Mouse (Mus musculus) heart, embryonic 15.5 days (tissue): Measurements from ENCODE around the gene Fsd1. TPM values are rescaled to one million over a fixed set of nuclear protein-coding genes. Genes with fewer than 3 reads are reported as not detected.

Source experiments
- ATAC-seq: fragments of 200-750 bp; cut with Nextera tagmentation; replicated peaks from 2 replicates; pipeline ENCODE4 v1.8.0; 2017; ENCODE audit warnings: low read depth, moderate TSS enrichment; ENCODE audit not compliant: insufficient number of reproducible peaks, insufficient read depth, low FRiP score
- H3K27ac ChIP-seq: fragments of 300-500 bp; sonication (generic); 2 replicates; pipeline ENCODE4 v1.5.1; 2015; ENCODE audit warnings: mild to moderate bottlenecking, inconsistent platforms
- H3K27me3 ChIP-seq: fragments of 300-500 bp; sonication (generic); 2 replicates; pipeline ENCODE4 v1.6.1; 2015; ENCODE audit warnings: inconsistent platforms
- H3K36me3 ChIP-seq: fragments of 300-500 bp; sonication (generic); 2 replicates; pipeline ENCODE4 v1.6.1; 2015; ENCODE audit warnings: mild to moderate bottlenecking, inconsistent platforms
- H3K4me1 ChIP-seq: fragments of 300-500 bp; sonication (generic); replicated peaks from 2 replicates; pipeline ENCODE4 v1.6.1; 2015; ENCODE audit warnings: inconsistent platforms
- H3K4me2 ChIP-seq: fragments of 300-500 bp; sonication (generic); 2 replicates; pipeline ENCODE4 v1.6.1; 2015; ENCODE audit warnings: inconsistent platforms, mild to moderate bottlenecking, moderate library complexity
- H3K4me3 ChIP-seq: fragments of 300-500 bp; sonication (generic); 2 replicates; pipeline ENCODE4 v1.5.1; 2015; ENCODE audit warnings: mild to moderate bottlenecking, inconsistent platforms
- H3K9ac ChIP-seq: fragments of 300-500 bp; sonication (generic); 2 replicates; pipeline ENCODE4 v1.6.1; 2015; ENCODE audit warnings: mild to moderate bottlenecking, inconsistent platforms
- H3K9me3 ChIP-seq: fragments of 300-500 bp; sonication (generic); replicated peaks from 2 replicates; pipeline ENCODE4 v1.6.1; 2016; ENCODE audit warnings: inconsistent platforms
- WGBS: fragments of 180-500 bp; shearing (Covaris S2); methylation state at CpG from one replicate; pipeline ENCODE4 v1.1.7; 2015; ENCODE audit warnings: mixed read lengths; 5-methylcytosine and 5-hydroxymethylcytosine counted together
- polyA plus RNA-seq: library from polyadenylated mRNA; unstranded; fragments of >200 nt; fragmentation: Nextera tagmentation; extraction: Ambion mirVana; gene quantifications from 2 replicates; pipeline ENCODE4 v1.2.1, GENCODE M21; 2015

Gene Fsd1
- polyA plus RNA-seq, 1 experiment from 2014 or later = 2.6 TPM

DNA sequence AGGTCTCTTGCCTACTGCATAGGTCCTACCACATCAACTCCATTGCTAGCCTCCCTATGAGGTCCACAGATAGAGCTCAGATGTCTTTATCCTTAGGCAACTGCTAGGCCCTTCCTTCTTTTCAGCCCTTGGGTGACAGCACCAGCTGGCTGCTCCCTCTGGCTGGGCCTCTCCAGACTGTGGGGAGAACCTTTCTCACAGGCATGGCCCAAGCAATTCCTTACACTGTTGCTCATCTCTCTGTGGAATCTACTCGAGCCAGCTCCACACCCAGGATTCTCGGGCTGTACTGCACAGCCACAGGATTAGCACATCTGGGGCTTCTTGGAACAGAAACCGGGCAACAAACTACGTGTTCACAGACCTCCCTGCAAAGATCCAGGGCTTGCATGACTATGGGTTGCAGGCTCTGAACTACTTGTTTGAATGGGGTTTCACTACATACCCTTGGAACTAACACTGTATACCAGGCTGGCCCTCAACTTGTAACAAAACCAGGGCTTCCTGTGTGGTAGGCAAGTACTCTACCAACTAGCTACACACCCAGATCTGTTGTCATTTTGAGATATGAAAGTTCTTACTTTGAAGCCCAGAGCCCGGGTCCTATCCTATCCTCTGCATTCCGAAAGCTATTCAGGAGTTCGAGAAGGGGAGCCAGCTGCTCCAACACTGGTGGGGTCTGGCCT is 47.9 kb downstream of the Fsd1 start:
- WGBS = 79% methylated on average over 7 of the region's 7 CpGs
- Histone ChIP-seq H3K4me3 (no peak overlapping the region), H3K27ac (no peak overlapping the region), H3K4me2 (peak overlapping the region; percentile 69), H3K9me3 (no peaks in the 10 kb centered on the region), H3K27me3 (no peaks in the 10 kb centered on the region), H3K36me3 (peaks cover 13% of the 10 kb centered on the region; the same call in 1 of the 2 replicates), H3K4me1 (peaks cover 51% of the 10 kb centered on the region), H3K9ac (peak overlapping the region; percentile 96; the same call in 1 of the 2 replicates)
- no peak for ATAC-seq

DNA sequence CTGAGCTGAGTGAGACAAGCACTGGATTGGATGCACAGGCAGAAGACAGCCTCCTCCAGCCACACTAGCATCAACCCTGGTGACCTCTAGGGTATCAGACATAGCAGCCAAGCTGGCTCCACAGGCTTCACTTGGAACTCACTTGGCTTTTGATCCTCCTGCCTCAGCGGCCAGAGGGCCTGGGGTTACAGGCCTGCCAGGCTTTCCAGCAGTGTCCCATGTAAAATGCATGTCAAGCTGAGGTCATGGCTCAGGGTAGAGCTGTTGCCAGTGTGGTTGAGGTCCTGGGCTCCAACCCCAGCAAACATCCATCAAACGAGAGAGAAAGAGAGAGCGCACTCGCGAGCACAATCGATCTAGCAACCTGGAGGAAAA is 48.4 kb downstream of the Fsd1 start:
- H3K4me3 ChIP-seq = peak overlapping the region; percentile 95
- no peaks in the 10 kb centered on the region for H3K9me3 ChIP-seq
- peaks cover 51% of the 10 kb centered on the region for H3K4me1 ChIP-seq
- no peak overlapping the region; the same call in 1 of the 2 replicates for H3K27ac ChIP-seq
- no peaks in the 10 kb centered on the region for H3K27me3 ChIP-seq
- WGBS = 87% methylated on average over 6 of the region's 6 CpGs
- peaks cover 13% of the 10 kb centered on the region; the same call in 1 of the 2 replicates for H3K36me3 ChIP-seq
- ATAC-seq = no peak
- peak overlapping the region; percentile 69 for H3K4me2 ChIP-seq
- H3K9ac ChIP-seq = peak overlapping the region; percentile 96; the same call in 1 of the 2 replicates

DNA sequence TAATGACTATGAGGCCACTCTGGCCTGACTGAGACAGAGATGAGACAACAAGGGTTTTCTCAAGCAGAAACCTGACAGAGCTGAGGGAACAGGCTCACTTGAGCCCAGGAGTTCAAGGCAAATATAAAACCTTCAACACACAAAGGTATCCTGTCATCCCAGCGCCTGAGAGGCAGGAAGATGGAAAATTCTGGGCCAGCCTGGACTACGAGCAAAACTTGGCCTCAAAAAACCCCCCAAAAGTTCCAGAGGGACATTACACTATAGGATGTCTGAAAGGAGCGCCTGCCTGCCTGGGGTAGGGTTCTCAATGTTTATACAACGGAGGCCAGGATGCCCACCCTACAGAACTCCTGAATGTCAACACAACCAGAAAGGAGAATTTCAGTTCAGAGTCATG is 48.9 kb downstream of the Fsd1 start:
- Histone ChIP-seq H3K4me2 (peak overlapping the region; percentile 69), H3K27ac (no peak overlapping the region; the same call in 1 of the 2 replicates), H3K4me3 (peak overlapping the region; percentile 95), H3K36me3 (peaks cover 13% of the 10 kb centered on the region; the same call in 1 of the 2 replicates), H3K27me3 (no peaks in the 10 kb centered on the region), H3K4me1 (peaks cover 49% of the 10 kb centered on the region), H3K9ac (peak overlapping the region; percentile 96), H3K9me3 (no peaks in the 10 kb centered on the region)
- ATAC-seq = no peak
- WGBS = 59% methylated on average over 4 of the region's 4 CpGs

DNA sequence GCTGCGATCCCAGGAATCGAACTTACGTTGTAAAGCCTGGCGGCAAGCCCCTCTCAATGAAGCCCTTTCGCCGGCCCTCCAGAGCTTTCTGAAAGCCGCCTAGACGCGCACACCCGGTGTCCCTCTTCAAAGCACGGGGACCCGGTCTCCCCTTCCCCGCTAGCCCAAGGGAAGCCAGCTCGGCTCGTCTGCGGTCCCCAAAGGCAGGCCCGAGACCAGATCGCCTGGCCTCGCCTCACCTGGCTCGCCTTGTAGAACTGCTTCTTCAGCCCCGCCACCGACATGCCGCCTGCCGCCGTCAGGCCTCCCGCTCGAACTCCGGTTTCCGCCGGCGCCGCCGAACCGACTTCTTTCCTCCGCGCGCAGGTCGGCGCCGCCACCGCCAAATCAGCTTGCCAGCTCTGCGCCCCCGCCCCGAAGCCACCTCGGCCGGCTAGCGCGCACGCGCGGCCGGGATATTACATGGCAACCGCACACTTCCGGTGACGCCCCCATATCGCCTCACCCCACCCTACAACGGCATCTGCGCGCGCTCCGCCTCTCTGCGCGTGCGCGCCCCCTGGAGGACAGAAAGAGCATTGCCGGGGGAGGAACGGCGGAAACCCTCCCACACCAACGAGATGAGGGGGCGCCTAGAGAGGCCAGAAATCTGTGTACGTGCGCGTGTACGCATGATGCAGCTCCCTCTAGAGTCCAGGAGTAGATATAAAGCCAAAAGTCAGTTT is 50.0 kb downstream of the Fsd1 start, which contains the start of gene Sh3gl1:
TSS of gene Sh3gl1 (minus strand) at position 460 of the 725 bp plus-strand sequence.
- Histone ChIP-seq H3K27ac (peak within 1 kb of the TSS; percentile 91), H3K4me3 (peak within 1 kb of the TSS; percentile 95), H3K36me3 (peaks cover 13% of the 10 kb centered on the region; the same call in 1 of the 2 replicates), H3K4me2 (peak within 1 kb of the TSS; percentile 69), H3K9ac (peak within 1 kb of the TSS; percentile 96), H3K4me1 (peaks cover 47% of the 10 kb centered on the region), H3K27me3 (no peaks in the 10 kb centered on the region), H3K9me3 (no peaks in the 10 kb centered on the region)
- peak; percentile 92 for ATAC-seq
- under 1% methylated on average over 67 of the region's 74 CpGs for WGBS

DNA sequence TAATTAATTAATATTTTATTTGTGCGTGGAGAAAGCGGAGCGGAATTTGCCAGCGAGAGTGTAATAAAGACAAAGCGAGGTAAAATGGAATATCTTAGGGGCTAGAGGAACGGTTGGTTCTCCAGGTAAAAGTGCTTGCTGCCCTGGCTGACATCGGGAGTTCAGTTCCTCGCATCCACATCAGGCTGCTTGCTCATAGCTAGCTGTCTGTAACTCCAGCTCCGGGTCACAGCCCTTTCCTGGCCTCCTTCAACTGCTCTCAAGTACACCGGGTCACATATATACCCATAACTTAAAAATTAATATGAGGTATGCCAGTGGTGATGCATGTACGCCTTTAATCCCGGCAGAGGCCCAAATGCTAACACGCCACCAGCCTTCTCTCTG is 50.6 kb downstream of the Fsd1 start:
- H3K4me3 ChIP-seq = peak overlapping the region; percentile 95
- peaks cover 13% of the 10 kb centered on the region; the same call in 1 of the 2 replicates for H3K36me3 ChIP-seq
- H3K4me1 ChIP-seq = peaks cover 49% of the 10 kb centered on the region
- no peak for ATAC-seq
- peak overlapping the region; percentile 9; the same call in 1 of the 2 replicates for H3K27ac ChIP-seq
- H3K9me3 ChIP-seq = no peaks in the 10 kb centered on the region
- H3K9ac ChIP-seq = peak overlapping the region; percentile 40
- no peaks in the 10 kb centered on the region for H3K27me3 ChIP-seq
- H3K4me2 ChIP-seq = peak overlapping the region; percentile 58
- 33% methylated on average over 13 of the region's 13 CpGs for WGBS

DNA sequence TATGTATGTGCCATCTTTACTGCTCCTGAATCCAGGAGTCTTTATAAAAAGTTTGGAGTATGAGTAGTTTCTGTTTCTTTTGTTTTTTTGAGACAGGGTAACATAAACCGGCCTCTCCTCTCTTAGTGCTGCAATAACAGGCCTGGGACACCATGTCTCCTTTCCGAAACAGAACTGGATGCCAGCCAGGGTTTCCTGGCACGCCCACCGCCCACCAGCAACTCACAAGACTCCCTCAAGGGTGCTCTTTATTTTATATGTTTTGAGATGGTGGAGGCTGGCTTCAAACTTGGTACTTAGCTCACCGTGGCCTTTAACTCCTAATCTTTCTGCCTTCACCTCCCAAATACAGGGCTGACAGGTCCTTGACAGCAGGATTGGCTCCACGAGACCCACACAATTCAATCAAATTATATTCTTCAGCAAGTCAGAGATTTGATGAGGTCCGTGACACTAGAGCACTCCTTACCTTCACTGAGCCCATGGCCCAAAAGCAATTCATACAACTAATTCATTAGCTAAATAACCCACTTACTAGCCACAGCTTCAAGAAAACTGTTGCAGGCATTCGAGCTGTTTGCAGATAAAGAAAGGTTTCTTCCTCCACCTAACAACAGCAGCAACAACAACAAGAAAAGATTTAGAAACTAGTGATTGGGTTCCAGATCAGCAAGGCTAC is 52.4 kb downstream of the Fsd1 start:
- no peak overlapping the region for H3K9ac ChIP-seq
- H3K36me3 ChIP-seq = peaks cover 8% of the 10 kb centered on the region; the same call in 1 of the 2 replicates
- no peak overlapping the region for H3K27ac ChIP-seq
- 76% methylated on average over 8 of the region's 8 CpGs for WGBS
- H3K4me3 ChIP-seq = no peak overlapping the region
- H3K27me3 ChIP-seq = no peaks in the 10 kb centered on the region
- peaks cover 36% of the 10 kb centered on the region for H3K4me1 ChIP-seq
- no peak for ATAC-seq
- no peak overlapping the region for H3K4me2 ChIP-seq
- no peaks in the 10 kb centered on the region for H3K9me3 ChIP-seq

DNA sequence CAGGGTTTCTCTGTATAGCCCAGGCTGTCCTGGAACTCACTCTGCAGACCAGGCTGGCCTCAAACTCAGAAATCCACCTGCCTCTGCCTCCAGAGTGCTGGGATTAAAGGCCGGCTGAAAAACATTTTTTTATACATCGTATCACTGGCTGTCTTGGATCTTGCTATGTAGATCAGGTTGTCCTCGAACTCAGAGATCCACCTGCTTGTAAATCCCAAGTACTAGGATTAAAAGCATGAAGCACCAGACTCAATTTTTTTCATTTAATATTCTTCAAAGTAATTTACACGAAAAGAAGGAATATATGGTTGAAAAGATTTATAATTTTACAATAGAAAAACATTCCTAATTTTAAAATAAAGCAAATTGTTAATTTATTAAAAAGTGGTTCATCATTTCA is 53.0 kb downstream of the Fsd1 start:
- Histone ChIP-seq H3K27ac (peak overlapping the region; percentile 69; the same call in 1 of the 2 replicates), H3K27me3 (no peaks in the 10 kb centered on the region), H3K9me3 (no peaks in the 10 kb centered on the region), H3K4me2 (peak overlapping the region; percentile 92; the same call in 1 of the 2 replicates), H3K4me3 (peak overlapping the region; percentile 91; the same call in 1 of the 2 replicates), H3K36me3 (peaks cover 8% of the 10 kb centered on the region; the same call in 1 of the 2 replicates), H3K4me1 (peaks cover 33% of the 10 kb centered on the region), H3K9ac (no peak overlapping the region)
- 69% methylated on average over 4 of the region's 4 CpGs for WGBS
- ATAC-seq = no peak

DNA sequence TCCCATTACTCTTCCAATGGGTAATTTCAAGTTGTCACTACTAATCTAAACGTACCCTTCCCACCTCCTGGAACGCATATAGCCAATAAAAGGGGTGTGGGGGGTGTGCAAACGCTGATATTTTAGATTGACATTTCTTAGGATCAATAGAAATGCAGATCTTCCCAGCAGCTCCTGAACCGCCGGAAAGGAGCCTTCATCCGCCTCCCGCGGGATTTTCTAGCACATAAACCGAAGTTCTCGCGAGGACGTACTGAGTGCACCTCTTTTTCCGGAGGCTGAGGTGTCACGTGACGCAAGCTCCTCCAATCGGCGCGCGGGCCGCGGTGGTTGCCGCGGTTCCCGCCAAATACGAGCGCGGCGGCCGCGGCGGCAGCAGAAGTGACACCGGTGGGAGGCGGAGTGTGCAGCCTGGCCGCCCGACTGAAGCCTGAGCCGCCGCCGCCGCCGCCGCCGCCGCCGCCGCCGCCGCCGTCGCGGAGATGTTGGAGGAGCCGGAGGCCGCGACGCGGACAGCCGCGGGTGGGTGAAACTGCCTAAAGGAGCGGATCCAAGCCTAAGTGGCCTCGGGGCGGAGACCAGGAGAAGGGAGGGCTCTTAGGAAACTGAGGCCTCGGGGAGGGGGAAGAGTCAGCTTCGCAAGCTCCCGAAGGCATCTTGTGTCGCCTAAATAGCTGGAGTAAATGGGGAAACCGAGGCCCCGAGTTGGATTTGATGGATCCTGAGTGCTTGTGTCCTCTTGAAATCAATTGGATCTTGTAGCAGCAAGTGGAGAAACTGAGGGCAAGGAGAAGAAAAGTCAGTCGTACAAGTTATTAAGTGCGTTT is 53.9 kb downstream of the Fsd1 start, which contains the start of gene Chaf1a:
TSS of gene Chaf1a (plus strand) at position 410 of the 827 bp plus-strand sequence.
- Histone ChIP-seq H3K27ac (peak within 1 kb of the TSS; percentile 73), H3K9me3 (no peaks in the 10 kb centered on the region), H3K36me3 (0 out of 2 replicates have a peak, but pooled peaks cover 12% of the 10 kb centered on the region), H3K27me3 (no peaks in the 10 kb centered on the region), H3K4me2 (peak within 1 kb of the TSS; percentile 92), H3K9ac (peak within 1 kb of the TSS; percentile 90), H3K4me3 (peak within 1 kb of the TSS; percentile 91), H3K4me1 (peaks cover 24% of the 10 kb centered on the region)
- ATAC-seq = peak; percentile 77
- WGBS = under 1% methylated on average over 68 of the region's 68 CpGs

DNA sequence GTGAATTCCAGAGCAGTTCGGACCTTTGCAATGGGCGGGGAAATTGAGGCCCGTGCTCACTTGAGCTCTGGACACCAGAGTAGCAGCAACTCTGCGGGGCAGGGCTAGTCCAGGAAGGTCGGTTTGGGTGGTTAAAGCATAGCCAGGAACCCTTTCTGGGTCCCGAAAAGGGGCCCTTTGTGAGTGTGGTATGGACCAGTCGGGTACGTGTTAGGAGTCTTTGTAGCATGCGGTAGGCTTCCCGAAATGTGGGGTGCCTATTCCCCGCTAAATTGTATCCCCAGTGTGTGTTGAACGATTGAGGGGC is 54.5 kb downstream of the Fsd1 start:
- WGBS = 1% methylated on average over 12 of the region's 12 CpGs
- H3K36me3 ChIP-seq = peaks cover 15% of the 10 kb centered on the region; the same call in 1 of the 2 replicates
- ATAC-seq = no peak
- peak overlapping the region; percentile 90 for H3K9ac ChIP-seq
- H3K9me3 ChIP-seq = no peaks in the 10 kb centered on the region
- H3K4me1 ChIP-seq = peaks cover 18% of the 10 kb centered on the region
- H3K4me2 ChIP-seq = peak overlapping the region; percentile 92
- H3K4me3 ChIP-seq = peak overlapping the region; percentile 91
- H3K27me3 ChIP-seq = no peaks in the 10 kb centered on the region
- peak overlapping the region; percentile 73 for H3K27ac ChIP-seq
